Mouse (Mus musculus) hindbrain, postnatal 0 days (tissue): Measurements from ENCODE around the gene Glb1. TPM values are rescaled to one million over a fixed set of nuclear protein-coding genes. Genes with fewer than 3 reads are reported as not detected.

Experiments used
- ATAC-seq: fragments of 200-750 bp; cut with Nextera tagmentation; 2 replicates; pipeline ENCODE4 v1.8.0; 2017; ENCODE audit warnings: mild to moderate bottlenecking, moderate TSS enrichment, moderate library complexity
- DNase-seq: peaks from one replicate; pipeline ENCODE4 v3.0.0-alpha.2; 2015; ENCODE audit warnings: low spot score
- H3K27ac ChIP-seq: fragments of 300-500 bp; sonication (generic); 2 replicates; pipeline ENCODE4 v1.5.1; 2014; ENCODE audit warnings: mild to moderate bottlenecking
- H3K27me3 ChIP-seq: fragments of 300-500 bp; sonication (generic); 2 replicates; pipeline ENCODE4 v1.6.1; 2014; ENCODE audit warnings: low read length, mixed read lengths; ENCODE audit not compliant: insufficient read depth
- H3K36me3 ChIP-seq: fragments of 300-500 bp; sonication (generic); 2 replicates; pipeline ENCODE4 v1.6.1; 2014; ENCODE audit warnings: low read length, mixed read lengths; ENCODE audit not compliant: insufficient read depth
- H3K4me1 ChIP-seq: fragments of 300-500 bp; sonication (generic); 2 replicates; pipeline ENCODE4 v1.6.1; 2014; ENCODE audit warnings: antibody characterized with exemption, low read length, mixed read lengths; ENCODE audit not compliant: insufficient read depth
- H3K4me2 ChIP-seq: fragments of 300-500 bp; sonication (generic); 2 replicates; pipeline ENCODE4 v1.6.1; 2014; ENCODE audit warnings: low read depth, mild to moderate bottlenecking, low read length, moderate library complexity, mixed read lengths
- H3K4me3 ChIP-seq: fragments of 300-500 bp; sonication (generic); 2 replicates; pipeline ENCODE4 v1.5.1; 2014; ENCODE audit warnings: low read length
- H3K9ac ChIP-seq: fragments of 300-500 bp; sonication (generic); replicated peaks from 2 replicates; pipeline ENCODE4 v1.6.1; 2014; ENCODE audit warnings: mild to moderate bottlenecking, low read length, moderate library complexity, mixed read lengths
- H3K9me3 ChIP-seq: fragments of 300-500 bp; sonication (generic); 2 replicates; pipeline ENCODE4 v1.6.1; 2016; ENCODE audit warnings: low read length, mixed read lengths
- CTCF ChIP-seq: IDR thresholded peaks from 2 replicates; pipeline ENCODE4 v1.5.1; 2016; ENCODE audit warnings: antibody characterized with exemption, control low read depth, low read depth
- WGBS: fragments of 180-500 bp; shearing (Covaris S2); extraction: QIAGEN DNeasy Blood & Tissue Kit; methylation state at CpG from one replicate; pipeline ENCODE4 v1.1.7; 2014; 5-methylcytosine and 5-hydroxymethylcytosine counted together
- polyA plus RNA-seq: library from polyadenylated mRNA; unstranded; fragments of >200 nt; fragmentation: Nextera tagmentation; extraction: Ambion mirVana; gene quantifications from 2 replicates; pipeline ENCODE4 v1.2.1, GENCODE M21; 2015
- total RNA-seq: library from RNA; depleted of rRNA; stranded (reverse); fragments of >200 nt; gene quantifications from 2 replicates; pipeline ENCODE4 v1.2.3, GENCODE M21; 2014

Glb1 gene
- total and polyA plus RNA-seq, 2 experiments from 2014 or later = 36.2 to 41.9 TPM

DNA sequence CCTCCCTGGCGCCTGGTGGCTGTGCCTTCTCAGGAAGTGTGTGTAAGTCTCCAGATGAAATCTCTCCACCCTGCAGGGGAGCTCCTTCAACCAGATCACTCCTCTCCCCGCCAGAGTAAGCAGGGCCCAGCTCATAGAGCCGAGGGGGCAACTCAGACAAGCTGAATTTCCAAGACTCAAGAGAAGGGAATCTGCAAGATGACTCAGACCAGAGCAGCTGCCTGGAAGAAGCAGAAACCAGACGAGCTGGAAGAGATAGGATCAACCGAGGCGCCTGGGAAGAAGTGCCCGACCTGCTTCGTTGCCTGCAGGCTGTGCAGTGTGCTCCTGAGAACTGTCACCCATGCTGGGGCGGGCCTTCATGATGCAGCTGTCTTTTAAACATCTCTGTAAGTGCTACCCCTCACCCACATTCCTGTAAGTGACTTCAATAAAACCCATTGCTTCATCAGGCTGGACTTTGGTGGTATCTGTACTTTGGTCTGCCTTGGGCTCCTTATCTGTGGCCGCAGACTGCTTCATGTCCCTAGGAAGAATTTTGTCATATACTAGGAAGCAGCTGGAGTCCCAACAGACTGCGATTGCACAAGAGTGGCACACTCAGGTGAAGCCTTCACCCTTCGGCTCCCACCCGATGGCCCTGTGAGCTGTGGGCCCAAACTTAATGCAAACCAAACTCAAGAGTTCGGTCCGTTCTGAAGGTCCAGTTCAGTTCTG, 102.0 kb downstream of the Glb1 start:
- no peaks in the 10 kb centered on the region for H3K4me1 ChIP-seq
- H3K9me3 ChIP-seq = no peaks in the 10 kb centered on the region
- no peak overlapping the region for H3K9ac ChIP-seq
- H3K4me2 ChIP-seq = no peak overlapping the region
- no peaks in the 10 kb centered on the region for H3K36me3 ChIP-seq
- no peak overlapping the region for H3K4me3 ChIP-seq
- 71% methylated on average over 15 of the region's 15 CpGs for WGBS
- DNase-seq = no peak
- no peaks in the 10 kb centered on the region for H3K27me3 ChIP-seq
- TF ChIP-seq CTCF = no peak
- no peak for ATAC-seq
- H3K27ac ChIP-seq = no peak overlapping the region

DNA sequence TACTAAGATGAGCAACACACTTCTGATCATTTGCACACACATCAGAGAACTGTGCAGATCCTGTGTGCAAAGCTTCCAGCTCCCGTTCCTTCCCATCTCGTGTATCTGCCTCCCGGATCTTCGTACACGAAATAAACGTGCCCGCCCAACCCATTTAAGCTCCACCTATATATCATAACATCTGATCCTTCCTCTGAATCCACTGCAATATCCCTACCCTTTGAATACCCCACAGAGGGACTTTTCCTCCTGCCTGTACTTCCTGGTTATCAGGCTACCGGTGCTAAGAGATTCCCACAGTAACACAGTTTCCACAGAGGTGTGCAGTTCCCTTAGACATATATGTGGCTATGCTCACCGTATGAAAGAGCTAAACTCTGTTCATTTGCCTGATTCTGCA, 103.9 kb downstream of the Glb1 start, which contains the start of gene Ccr4:
Ccr4 (minus strand) TSS at position 101 of the 400 bp plus-strand sequence.
- no peaks in the 10 kb centered on the region for H3K27me3 ChIP-seq
- WGBS = 90% methylated on average over 9 of the region's 9 CpGs
- no peak within 1 kb of the TSS for H3K4me2 ChIP-seq
- TF ChIP-seq CTCF = no peak
- ATAC-seq = no peak
- DNase-seq = no peak
- H3K4me3 ChIP-seq = no peak within 1 kb of the TSS
- no peaks in the 10 kb centered on the region for H3K9me3 ChIP-seq
- no peak within 1 kb of the TSS for H3K9ac ChIP-seq
- no peaks in the 10 kb centered on the region for H3K36me3 ChIP-seq
- no peak within 1 kb of the TSS for H3K27ac ChIP-seq
- no peaks in the 10 kb centered on the region for H3K4me1 ChIP-seq

DNA sequence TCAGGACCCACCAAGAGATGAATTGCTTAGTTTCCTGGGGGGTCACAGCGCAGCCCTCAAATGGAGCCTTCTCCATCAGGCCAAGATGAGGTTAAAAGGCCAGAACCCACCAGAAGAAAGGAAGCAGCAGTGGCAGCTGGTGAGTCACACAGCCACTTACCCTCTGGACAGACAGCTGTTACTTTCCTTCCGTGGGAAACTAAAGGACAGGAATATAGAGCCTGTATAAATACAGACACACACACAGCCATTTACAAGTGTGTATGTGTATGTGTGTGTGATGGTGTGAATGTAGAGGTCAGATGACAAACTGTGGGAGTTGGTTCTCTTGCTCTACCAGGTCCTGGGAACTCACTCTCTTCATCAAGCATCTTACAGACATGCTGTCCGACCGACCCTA, 105.7 kb downstream of the Glb1 start:
- Histone ChIP-seq H3K36me3 (no peaks in the 10 kb centered on the region), H3K4me2 (no peak overlapping the region), H3K4me1 (no peaks in the 10 kb centered on the region), H3K27ac (no peak overlapping the region), H3K9me3 (no peaks in the 10 kb centered on the region), H3K27me3 (no peaks in the 10 kb centered on the region), H3K9ac (no peak overlapping the region), H3K4me3 (no peak overlapping the region)
- DNase-seq (no peak), ATAC-seq (no peak)
- WGBS = 74% methylated on average over 4 of the region's 4 CpGs
- no peak for TF ChIP-seq CTCF

DNA sequence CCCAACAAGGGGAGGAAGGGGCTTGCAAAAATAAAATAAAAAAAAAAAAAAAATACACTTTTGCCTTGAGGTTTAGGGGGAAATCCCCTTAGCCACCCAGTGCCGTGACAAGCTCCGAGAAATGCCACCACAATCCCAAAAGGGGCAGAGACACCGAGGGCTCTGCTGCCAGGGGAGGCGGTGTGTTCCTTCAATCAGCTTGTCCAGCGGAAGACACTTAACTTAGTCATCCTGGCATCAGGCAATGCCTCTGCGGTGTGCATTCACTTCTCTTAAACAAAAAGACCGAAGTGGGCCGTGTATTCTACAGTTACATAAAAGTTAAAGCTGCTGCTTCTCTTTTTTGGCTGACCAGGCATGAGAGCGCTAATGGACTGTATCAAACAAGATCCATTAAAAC, 106.5 kb downstream of the Glb1 start:
- WGBS = 84% methylated on average over 9 of the region's 9 CpGs
- no peak for TF ChIP-seq CTCF

DNA sequence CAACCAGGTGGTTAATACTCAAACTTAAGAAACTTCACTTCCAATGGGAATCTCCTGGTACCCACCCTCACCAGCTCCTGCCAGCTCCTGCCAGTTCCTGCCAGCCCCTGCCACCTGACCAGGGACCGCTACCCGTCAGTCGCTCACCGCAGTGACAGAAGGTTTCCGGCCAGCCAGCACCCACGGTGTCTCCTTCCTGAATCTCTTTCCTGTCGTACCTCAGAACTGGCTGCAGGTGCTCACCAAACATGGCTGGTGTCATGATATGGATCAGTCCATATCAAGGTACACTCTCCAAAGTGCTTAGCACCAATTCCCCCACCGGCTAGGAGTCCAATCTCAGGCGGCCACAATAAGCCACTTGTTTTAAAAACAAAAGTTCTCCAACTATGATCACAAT, 108.9 kb downstream of the Glb1 start:
- Histone ChIP-seq H3K27me3 (no peaks in the 10 kb centered on the region), H3K9ac (no peak overlapping the region), H3K27ac (no peak overlapping the region), H3K36me3 (no peaks in the 10 kb centered on the region), H3K4me2 (no peak overlapping the region), H3K9me3 (peaks cover 11% of the 10 kb centered on the region), H3K4me3 (no peak overlapping the region), H3K4me1 (no peaks in the 10 kb centered on the region)
- no peak for DNase-seq
- TF ChIP-seq CTCF = no peak
- 93% methylated on average over 9 of the region's 9 CpGs for WGBS
- no peak for ATAC-seq

More for the DNA sequence above, 106.5 kb downstream of the Glb1 start:
- Histone ChIP-seq H3K9ac (no peak overlapping the region), H3K27me3 (no peaks in the 10 kb centered on the region), H3K4me1 (no peaks in the 10 kb centered on the region), H3K4me3 (no peak overlapping the region), H3K4me2 (no peak overlapping the region), H3K36me3 (no peaks in the 10 kb centered on the region), H3K9me3 (peaks cover 2% of the 10 kb centered on the region; the same call in 1 of the 2 replicates), H3K27ac (no peak overlapping the region)
- no peak for ATAC-seq
- DNase-seq = no peak

DNA sequence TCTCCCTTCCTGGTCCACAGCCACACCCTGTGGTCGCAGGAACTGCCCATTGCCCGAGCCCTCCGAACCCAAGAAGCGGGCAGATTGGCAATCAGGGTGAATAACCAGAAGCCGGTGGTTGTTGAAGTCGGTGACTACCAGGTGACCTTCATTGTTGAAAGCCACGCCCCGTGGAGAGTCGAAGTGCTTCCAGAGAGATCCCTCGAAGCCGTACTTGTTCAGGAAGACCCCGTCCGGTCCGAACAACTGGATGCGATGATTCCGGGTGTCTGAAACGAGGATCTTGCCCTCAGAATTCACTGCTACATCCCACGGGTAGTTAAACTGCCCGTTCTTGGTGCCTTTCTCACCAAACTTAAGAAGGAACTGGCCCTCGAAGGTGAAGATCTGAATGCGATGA, 112.0 kb downstream of the Glb1 start:
- Histone ChIP-seq H3K4me3 (no peak overlapping the region), H3K9me3 (peaks cover 11% of the 10 kb centered on the region), H3K9ac (no peak overlapping the region), H3K27ac (no peak overlapping the region), H3K27me3 (no peaks in the 10 kb centered on the region), H3K4me2 (no peak overlapping the region), H3K36me3 (no peaks in the 10 kb centered on the region), H3K4me1 (no peaks in the 10 kb centered on the region)
- no peak for TF ChIP-seq CTCF
- no peak for ATAC-seq
- WGBS = 98% methylated on average over 21 of the region's 21 CpGs
- DNase-seq = no peak

DNA sequence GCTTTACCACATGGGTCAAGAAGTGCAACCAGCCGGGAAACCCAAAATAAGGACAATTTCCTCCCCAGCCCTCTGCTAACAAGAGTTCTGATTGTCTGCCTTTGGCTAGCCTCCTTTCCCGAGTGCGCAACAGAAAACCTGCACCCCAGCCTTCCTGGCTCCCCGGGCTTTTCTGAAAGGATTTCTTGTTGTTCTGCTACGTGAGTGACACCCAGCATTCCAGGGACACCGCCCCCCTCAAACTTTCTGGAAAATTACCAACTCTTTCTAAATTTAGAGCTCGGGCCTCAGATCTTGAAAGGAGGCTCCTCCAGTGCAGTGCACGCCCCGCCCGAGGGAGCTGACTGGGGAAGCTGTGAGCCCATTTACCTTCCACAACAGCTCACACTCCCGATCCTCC, 114.5 kb downstream of the Glb1 start, which contains the start of gene C130032M10Rik:
C130032M10Rik (plus strand) TSS at position 334 of the 400 bp plus-strand sequence.
- Histone ChIP-seq H3K4me2 (no peak within 1 kb of the TSS), H3K4me3 (no peak within 1 kb of the TSS), H3K27me3 (no peaks in the 10 kb centered on the region), H3K4me1 (no peaks in the 10 kb centered on the region), H3K36me3 (no peaks in the 10 kb centered on the region), H3K9ac (no peak within 1 kb of the TSS), H3K27ac (no peak within 1 kb of the TSS), H3K9me3 (peaks cover 11% of the 10 kb centered on the region)
- DNase-seq = no peak
- no peak for TF ChIP-seq CTCF
- no peak for ATAC-seq
- 62% methylated on average over 11 of the region's 11 CpGs for WGBS
